Mouse (Mus musculus) ES-E14 (cell line): Measurements from ENCODE around the gene Gpcpd1.

Experiments
- CHD2 ChIP-seq: IDR thresholded peaks from 2 replicates; pipeline ENCODE4 v1.6.1; 2014; ENCODE audit warnings: mild to moderate bottlenecking, low read depth, low read length, inconsistent platforms
- ZNF384 ChIP-seq: IDR thresholded peaks from 2 replicates; pipeline ENCODE4 v1.6.1; 2012; ENCODE audit warnings: low read depth, low read length, inconsistent platforms

DNA sequence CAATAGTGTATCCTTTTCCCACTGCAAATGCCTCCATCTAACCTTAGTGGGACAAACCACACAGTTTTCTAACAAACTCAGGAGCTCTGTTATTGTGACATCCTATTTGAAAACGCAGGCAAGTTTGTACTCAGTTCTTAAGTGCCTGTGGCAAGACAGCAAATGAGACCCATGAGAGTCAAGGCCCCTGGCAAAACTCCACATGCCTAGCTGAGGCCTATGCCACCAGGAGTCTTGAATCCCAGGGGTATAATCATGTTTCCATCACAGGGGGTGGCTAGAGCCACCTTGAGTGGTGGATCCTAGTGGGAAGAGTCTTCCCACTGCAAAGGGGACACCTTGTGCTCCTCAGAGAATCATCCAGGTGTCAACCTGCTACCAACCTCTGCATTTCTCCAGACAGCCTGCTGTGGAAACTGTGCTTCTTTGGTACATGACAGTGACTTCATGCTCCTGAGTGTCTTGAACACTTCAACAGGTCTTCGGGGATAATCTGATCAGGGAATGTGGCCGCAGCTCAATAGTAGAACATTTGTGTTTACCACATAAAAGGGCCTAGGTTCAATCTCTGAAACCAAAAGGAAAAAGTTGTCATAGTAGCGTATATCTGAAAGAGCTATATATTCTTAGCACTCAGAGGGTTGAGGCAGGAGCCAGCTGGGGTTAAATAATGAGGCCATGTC lies 24.2 kb upstream of the Gpcpd1 start:
- TF ChIP-seq CHD2 (no peak), ZNF384 (no peak)
